Mouse (Mus musculus) hindbrain, embryonic 12.5 days (tissue): ENCODE measurements around the gene Vmn1r239-ps. TPM values are rescaled to one million over a fixed set of nuclear protein-coding genes. Genes with fewer than 3 reads are reported as not detected.
"Not testable (repeated sequence)": the region's sequence is repeated elsewhere in the genome, so short reads cannot be mapped to it uniquely, and the experiment has no call there.

ENCODE experiments used
- ATAC-seq: fragments of 200-750 bp; cut with Nextera tagmentation; 2 replicates; pipeline ENCODE4 v1.8.0; 2017; ENCODE audit warnings: moderate TSS enrichment; ENCODE audit not compliant: low FRiP score
- H3K27ac ChIP-seq: fragments of 300-500 bp; sonication (generic); 2 replicates; pipeline ENCODE4 v1.5.1; 2016; ENCODE audit warnings: mild to moderate bottlenecking
- H3K27me3 ChIP-seq: fragments of 300-500 bp; sonication (generic); 2 replicates; pipeline ENCODE4 v1.6.1; 2016; ENCODE audit warnings: mild to moderate bottlenecking
- H3K36me3 ChIP-seq: fragments of 300-500 bp; sonication (generic); 2 replicates; pipeline ENCODE4 v1.6.1; 2016; ENCODE audit warnings: mild to moderate bottlenecking
- H3K4me1 ChIP-seq: fragments of 300-500 bp; sonication (generic); 2 replicates; pipeline ENCODE4 v1.6.1; 2016
- H3K4me2 ChIP-seq: fragments of 300-500 bp; sonication (generic); replicated peaks from 2 replicates; pipeline ENCODE4 v1.6.1; 2016; ENCODE audit warnings: mild to moderate bottlenecking
- H3K4me3 ChIP-seq: fragments of 300-500 bp; sonication (generic); 2 replicates; pipeline ENCODE4 v1.5.1; 2016; ENCODE audit warnings: mild to moderate bottlenecking
- H3K9ac ChIP-seq: fragments of 300-500 bp; sonication (generic); 2 replicates; pipeline ENCODE4 v1.6.1; 2016; ENCODE audit warnings: mild to moderate bottlenecking, moderate library complexity
- H3K9me3 ChIP-seq: fragments of 300-500 bp; sonication (generic); replicated peaks from 2 replicates; pipeline ENCODE4 v1.6.1; 2016; ENCODE audit warnings: mild to moderate bottlenecking
- WGBS: fragments of 180-500 bp; shearing (Covaris S2); methylation state at CpG from one replicate; pipeline ENCODE4 v1.1.7; 2016; 5-methylcytosine and 5-hydroxymethylcytosine counted together
- polyA plus RNA-seq: library from polyadenylated mRNA; unstranded; fragments of >200 nt; fragmentation: Nextera tagmentation; extraction: Ambion mirVana; gene quantifications from 2 replicates; pipeline ENCODE4 v1.2.1, GENCODE M21; 2016

The Vmn1r239-ps gene
- polyA plus RNA-seq = not detected in 2 replicates

GRCm38 (mm10) chrX:147453610-147454009, at the start of gene Vmn1r239-ps:
Gene Vmn1r239-ps (minus strand): TSS chrX:147453710.
- not testable (repeated sequence) for ATAC-seq, H3K9me3 ChIP-seq, H3K9ac ChIP-seq, H3K36me3 ChIP-seq, H3K4me2 ChIP-seq, H3K27ac ChIP-seq, H3K4me1 ChIP-seq, H3K4me3 ChIP-seq, H3K27me3 ChIP-seq
- 73% methylated on average over 1 of the region's 1 CpGs for WGBS

- no peak for ATAC-seq
- Histone ChIP-seq H3K27ac (no peak overlapping the region), H3K9me3 (no peaks in the 10 kb centered on the region), H3K4me1 (no peaks in the 10 kb centered on the region), H3K27me3 (no peaks in the 10 kb centered on the region), H3K36me3 (no peaks in the 10 kb centered on the region), H3K9ac (no peak overlapping the region), H3K4me2 (no peak overlapping the region), H3K4me3 (no peak overlapping the region)
- 70% methylated on average over 2 of the region's 2 CpGs for WGBS
Observed at GRCm38 (mm10) chrX:147489551-147489950, 36.0 kb upstream of the Vmn1r239-ps start.

GRCm38 (mm10) chrX:147443386-147443785, 10.1 kb downstream of the Vmn1r239-ps start:
- Histone ChIP-seq H3K27me3 (no peaks in the 10 kb centered on the region), H3K9ac (no peak overlapping the region), H3K4me2 (no peak overlapping the region), H3K4me1 (no peaks in the 10 kb centered on the region), H3K4me3 (no peak overlapping the region), H3K9me3 (no peaks in the 10 kb centered on the region), H3K27ac (no peak overlapping the region), H3K36me3 (no peaks in the 10 kb centered on the region)
- ATAC-seq = no peak
- WGBS = 87% methylated on average over 4 of the region's 4 CpGs

- H3K4me2 ChIP-seq = no peak overlapping the region
- 70% methylated on average over 2 of the region's 2 CpGs for WGBS
- no peaks in the 10 kb centered on the region for H3K36me3 ChIP-seq
- H3K27me3 ChIP-seq = no peaks in the 10 kb centered on the region
- H3K4me1 ChIP-seq = no peaks in the 10 kb centered on the region
- H3K4me3 ChIP-seq = no peak overlapping the region
- H3K27ac ChIP-seq = no peak overlapping the region
- no peak overlapping the region for H3K9ac ChIP-seq
- ATAC-seq = no peak
- H3K9me3 ChIP-seq = no peaks in the 10 kb centered on the region
Observed at GRCm38 (mm10) chrX:147435400-147435799, 18.1 kb downstream of the Vmn1r239-ps start.

- no peak overlapping the region for H3K9ac ChIP-seq
- H3K4me3 ChIP-seq = no peak overlapping the region
- no peaks in the 10 kb centered on the region for H3K4me1 ChIP-seq
- no peaks in the 10 kb centered on the region for H3K36me3 ChIP-seq
- no peak overlapping the region for H3K4me2 ChIP-seq
- 71% methylated on average over 1 of the region's 1 CpGs for WGBS
- no peaks in the 10 kb centered on the region for H3K9me3 ChIP-seq
- no peaks in the 10 kb centered on the region for H3K27me3 ChIP-seq
- no peak for ATAC-seq
- no peak overlapping the region for H3K27ac ChIP-seq
Observed at GRCm38 (mm10) chrX:147429753-147430152, 23.8 kb downstream of the Vmn1r239-ps start.

GRCm38 (mm10) chrX:147429129-147429528, 24.4 kb downstream of the Vmn1r239-ps start, which contains the start of gene Il13ra2:
Gene Il13ra2 (minus strand): TSS chrX:147429192.
- no peaks in the 10 kb centered on the region for H3K4me1 ChIP-seq
- WGBS = 63% methylated on average over 1 of the region's 1 CpGs
- H3K27ac ChIP-seq = no peak within 1 kb of the TSS
- H3K4me3 ChIP-seq = no peak within 1 kb of the TSS
- no peak within 1 kb of the TSS for H3K9ac ChIP-seq
- ATAC-seq = no peak
- no peaks in the 10 kb centered on the region for H3K9me3 ChIP-seq
- no peak within 1 kb of the TSS for H3K4me2 ChIP-seq
- H3K36me3 ChIP-seq = no peaks in the 10 kb centered on the region
- no peaks in the 10 kb centered on the region for H3K27me3 ChIP-seq

Other genes starting within 250 kb of the Vmn1r239-ps start
- 0.22 TPM in 1 of 2 replicates, not detected in the other for gene Il13ra2, start 24.5 kb downstream of the Vmn1r239-ps start, polyA plus RNA-seq
- 10.6 and 12.1 TPM in 2 replicates for gene Lrch2, start 100.4 kb upstream of the Vmn1r239-ps start, polyA plus RNA-seq